Comparison of ENCODE assay signal across 27 mouse cellular contexts in the genomic region with DNA sequence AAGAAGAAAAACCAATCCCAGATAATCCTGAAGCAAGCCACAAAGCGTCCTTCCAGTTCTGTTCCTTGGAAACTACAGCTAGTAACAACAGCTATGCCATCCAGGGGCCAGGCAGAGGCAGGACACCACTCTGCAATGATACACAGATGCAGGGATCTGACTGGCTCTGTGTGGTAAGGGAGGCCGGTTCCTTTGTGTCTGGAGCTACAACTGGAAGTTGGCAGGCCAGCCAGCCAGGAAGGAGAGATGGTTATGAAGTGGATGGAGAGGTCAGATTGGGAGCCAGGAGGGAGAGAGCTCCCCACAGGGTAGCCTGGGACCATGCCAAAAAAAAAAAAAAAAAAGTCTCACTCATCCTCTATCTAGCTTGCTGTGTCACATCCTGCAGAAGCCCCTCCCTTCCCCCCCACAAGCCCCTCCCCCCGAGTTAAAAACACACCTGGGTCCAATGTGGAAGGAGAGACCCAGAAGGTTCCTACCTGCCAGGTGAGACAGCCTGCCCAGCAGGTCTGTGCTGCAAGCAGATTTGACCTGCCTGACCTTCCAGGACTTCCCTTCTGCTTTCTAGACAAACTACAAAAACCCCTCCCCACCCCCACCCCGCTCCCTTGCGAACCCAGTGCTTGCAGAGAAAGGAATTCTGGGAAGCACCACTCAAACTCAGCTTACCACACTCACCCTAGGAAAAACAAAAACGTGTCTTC. TPM values are rescaled to one million over a fixed set of nuclear protein-coding genes. Genes with fewer than 3 reads are reported as not detected.
A peak's percentile ranks its signal among the peaks of the same experiment; 100 is the strongest.
DNase-seq lines count a peak whose midpoint lies in the region; ATAC-seq and TF ChIP-seq lines count a peak whose summit lies in the region.
"Had no signal": no experiment of that assay in that cellular context is flagged by ENCODE, and none has a peak within 500 bp of the region (broad histone marks: within the 10 kb centered on the region; RNA-seq: fewer than 3 reads in every experiment).

No protein-coding gene starts in this region.

- in situ Hi-C loops in ES-E14 (cut with MboI; ENCODE audit: low sequenced_read_pairs in 2 of 2, unreplicated experiment in 2 of 2), result no loop called here

- whole genome bisulfite sequencing in lung, embryonic 14.5 days, result 26% methylated on average over 6 of the region's 6 CpGs
- WGBS in limb, embryonic 10.5 days, result 45% methylated on average over 6 of the region's 6 CpGs
- WGBS in forebrain, postnatal 0 days, result 48% methylated on average over 6 of the region's 6 CpGs
- WGBS in midbrain, embryonic 14.5 days, result 44% methylated on average over 6 of the region's 6 CpGs

- H3K36me3 ChIP-seq in lung, embryonic 14.5 days (ENCODE audit: insufficient read depth), result no peaks in the 10 kb centered on the region
- H3K36me3 ChIP-seq in ES-E14 (ENCODE audit: control insufficient read depth, insufficient read depth, low read length, poor library complexity, severe bottlenecking), result no peaks in the 10 kb centered on the region
- no peaks in the 10 kb centered on the region for H3K36me3 ChIP-seq in limb, embryonic 10.5 days
- no peaks in the 10 kb centered on the region for H3K36me3 ChIP-seq in forebrain, postnatal 0 days (ENCODE audit: insufficient read depth)
- no peaks in the 10 kb centered on the region for H3K36me3 ChIP-seq in midbrain, embryonic 14.5 days (ENCODE audit: control insufficient read depth, insufficient read depth, low read length)
- H3K36me3 ChIP-seq: embryonic facial prominence, embryonic 10.5 days; heart, embryonic 13.5 days had no signal

- intact Hi-C loops in heart, postnatal 14 days (cut with DNase I), result no loop called here

- H3K4me3 ChIP-seq in lung, embryonic 14.5 days (ENCODE audit: low read depth, low read length), result no peak overlapping the region
- H3K4me3 ChIP-seq in ES-E14 (ENCODE audit: insufficient read depth in 1 of 2, low read depth in 1 of 2, low read length in 2 of 2, poor library complexity in 1 of 2, severe bottlenecking in 1 of 2), result no peak overlapping the region
- H3K4me3 ChIP-seq in limb, embryonic 10.5 days, result no peak overlapping the region
- no peak overlapping the region for H3K4me3 ChIP-seq in forebrain, postnatal 0 days (ENCODE audit: low read depth, low read length)
- no peak overlapping the region for H3K4me3 ChIP-seq in midbrain, embryonic 14.5 days (replicated peaks; ENCODE audit: low read depth, low read length)
- H3K4me3 ChIP-seq: embryonic facial prominence, embryonic 10.5 days; forebrain, embryonic 13.5 days; gastrocnemius, adult 2 months; heart, embryonic 13.5 days had no signal

- no peaks in the 10 kb centered on the region for H3K9me3 ChIP-seq in lung, embryonic 14.5 days (ENCODE audit: low read depth, low read length)
- H3K9me3 ChIP-seq in ES-E14 (ENCODE audit: control insufficient read depth, insufficient read depth, low read depth, low read length), result no peaks in the 10 kb centered on the region
- no peaks in the 10 kb centered on the region for H3K9me3 ChIP-seq in limb, embryonic 10.5 days (replicated peaks)
- no peaks in the 10 kb centered on the region for H3K9me3 ChIP-seq in forebrain, postnatal 0 days (ENCODE audit: low read length)
- no peaks in the 10 kb centered on the region for H3K9me3 ChIP-seq in midbrain, embryonic 14.5 days (ENCODE audit: control insufficient read depth, low read length)
- H3K9me3 ChIP-seq: embryonic facial prominence, embryonic 10.5 days; forebrain, embryonic 13.5 days; heart, embryonic 13.5 days had no signal

- H3K27ac ChIP-seq in lung, embryonic 14.5 days (ENCODE audit: low read depth), result no peak overlapping the region
- H3K27ac ChIP-seq in ES-E14 (ENCODE audit: insufficient read depth, low read depth, low read length, poor library complexity, severe bottlenecking), result no peak overlapping the region
- H3K27ac ChIP-seq in limb, embryonic 10.5 days, result peak overlapping the region; percentile 31; the same call in 1 of the 2 replicates
- no peak overlapping the region for H3K27ac ChIP-seq in forebrain, postnatal 0 days (ENCODE audit: low read depth, low read length)
- no peak overlapping the region for H3K27ac ChIP-seq in midbrain, embryonic 14.5 days (replicated peaks; ENCODE audit: low read depth, low read length)
- H3K27ac ChIP-seq: embryonic facial prominence, embryonic 10.5 days; forebrain, embryonic 13.5 days; gastrocnemius, adult 2 months; heart, embryonic 13.5 days; hindbrain, embryonic 14.5 days had no signal

- no peak overlapping the region for H3K4me2 ChIP-seq in lung, embryonic 14.5 days
- no peak overlapping the region for H3K4me2 ChIP-seq in forebrain, postnatal 0 days (ENCODE audit: low read depth)
- no peak overlapping the region for H3K4me2 ChIP-seq in midbrain, embryonic 14.5 days (ENCODE audit: low read length)
- H3K4me2 ChIP-seq: forebrain, embryonic 13.5 days; heart, embryonic 13.5 days; hindbrain, embryonic 14.5 days had no signal

- no peaks in the 10 kb centered on the region for H3K27me3 ChIP-seq in lung, embryonic 14.5 days (ENCODE audit: insufficient read depth, low read length)
- no peaks in the 10 kb centered on the region for H3K27me3 ChIP-seq in limb, embryonic 10.5 days (ENCODE audit: low read depth, poor library complexity, severe bottlenecking)
- H3K27me3 ChIP-seq in forebrain, postnatal 0 days (ENCODE audit: insufficient read depth, low read length), result no peaks in the 10 kb centered on the region
- no peaks in the 10 kb centered on the region for H3K27me3 ChIP-seq in midbrain, embryonic 14.5 days (ENCODE audit: control insufficient read depth, insufficient read depth, low read length)
- H3K27me3 ChIP-seq: forebrain, embryonic 13.5 days; Patski had no signal

- H3K4me1 ChIP-seq in lung, embryonic 14.5 days (ENCODE audit: insufficient read depth), result peaks cover 3% of the 10 kb centered on the region; the same call in 1 of the 2 replicates
- peaks cover 3 to 21% of the 10 kb centered on the region in 2 experiments; a peak in 3 of 4 replicates for H3K4me1 ChIP-seq in ES-E14 (ENCODE audit: control insufficient read depth in 2 of 2, insufficient read depth in 2 of 2, low read length in 2 of 2, poor library complexity in 1 of 2)
- peaks cover 20% of the 10 kb centered on the region for H3K4me1 ChIP-seq in limb, embryonic 10.5 days
- H3K4me1 ChIP-seq in forebrain, postnatal 0 days (ENCODE audit: insufficient read depth), result peaks cover 4% of the 10 kb centered on the region; the same call in 1 of the 2 replicates
- no peaks in the 10 kb centered on the region for H3K4me1 ChIP-seq in midbrain, embryonic 14.5 days (ENCODE audit: control insufficient read depth, insufficient read depth, low read length)
- H3K4me1 ChIP-seq: forebrain, embryonic 13.5 days had no signal

- no peak for ATAC-seq in lung, embryonic 14.5 days (ENCODE audit: insufficient read depth)
- no peak for ATAC-seq in forebrain, postnatal 0 days
- no peak for ATAC-seq in midbrain, embryonic 14.5 days (ENCODE audit: low FRiP score, low TSS enrichment)
- ATAC-seq: forebrain, embryonic 13.5 days; inflammation-experienced regulatory T-cells, adult 6 months; intestine, postnatal 0 days; Patski had no signal

- DNase-seq in heart, adult 11 months, result peak; percentile 88
- no peak for DNase-seq in heart, postnatal 14 days
- DNase-seq in lung, embryonic 14.5 days, result peak; percentile 51
- no peak for DNase-seq in lung, postnatal 25 days (ENCODE audit: low spot score)
- no peak for DNase-seq in ES-E14 (ENCODE audit: low read depth, low spot score)
- no peak for DNase-seq in limb, embryonic 10.5 days (ENCODE audit: low spot score)
- DNase-seq in forebrain, postnatal 0 days, result no peak
- DNase-seq in midbrain, embryonic 14.5 days, result no peak
- DNase-seq: adrenal gland, adult 8-10 months; adrenal gland, postnatal 36 days; cerebellum, adult 11-12 months; cerebellum, adult 9-10 months; cerebellum, postnatal 25 days; gastrocnemius, adult 2 months; gastrocnemius, postnatal 25 days; heart, postnatal 4 days had no signal

- H3K9ac ChIP-seq in lung, embryonic 14.5 days, result no peak overlapping the region
- no peak overlapping the region for H3K9ac ChIP-seq in ES-E14 (ENCODE audit: insufficient read depth, low read depth, low read length, poor library complexity, severe bottlenecking)
- H3K9ac ChIP-seq in forebrain, postnatal 0 days, result no peak overlapping the region
- no peak overlapping the region for H3K9ac ChIP-seq in midbrain, embryonic 14.5 days (replicated peaks; ENCODE audit: low read length)
- H3K9ac ChIP-seq: forebrain, embryonic 13.5 days; heart, embryonic 13.5 days; hindbrain, embryonic 14.5 days had no signal

- no peak for TF ChIP-seq CTCF in lung, embryonic 14.5 days (IDR thresholded peaks at IDR 0.05; ENCODE audit: low read depth)
- TF ChIP-seq CTCF in forebrain, postnatal 0 days (IDR thresholded peaks at IDR 0.05; ENCODE audit: low read depth), result no peak

TF ChIP-seq in ES-E14, 5 proteins besides CTCF, POLR2A, EP300 and RAD21 (continues in another document):
- TF ChIP-seq ZC3H11A (IDR thresholded peaks at IDR 0.05; ENCODE audit: borderline replicate concordance, low read depth, low read length), result no peak

RNA-seq across cellular contexts. Expression of gene Pla2g2d, which starts 21.1 kb away (rescaled TPM):
- under 1 TPM in 1 of 2 experiments, not detected in 1; 0.17 TPM for total RNA-seq in heart, postnatal 14 days (2021)
- 0.18 TPM in 1 of 2 replicates, not detected in the other for polyA plus RNA-seq in lung, embryonic 14.5 days (2014; fragmentation: Nextera tagmentation; extraction: Ambion mirVana)
- total RNA-seq in ES-E14 (2012; rRNA removed), result not detected in 2 replicates
- polyA plus RNA-seq in limb, embryonic 10.5 days (2016; fragmentation: Nextera tagmentation; extraction: Ambion mirVana), result not detected in 2 replicates
- total RNA-seq in forebrain, postnatal 0 days (2014; rRNA removed), result 0.38 TPM in 1 of 2 replicates, not detected in the other
- 0.23 TPM in 1 of 2 replicates, not detected in the other for polyA plus RNA-seq in forebrain, postnatal 0 days (2015; fragmentation: Nextera tagmentation; extraction: Ambion mirVana)
- 0.43 TPM in 1 of 2 replicates, not detected in the other for polyA plus RNA-seq in midbrain, embryonic 14.5 days (2014; fragmentation: Nextera tagmentation; extraction: Ambion mirVana)
- total RNA-seq: CH12.LX; granulocyte monocyte progenitor cell, adult 5-6 weeks; heart, postnatal 4 days; MEL had no signal
- polyA plus RNA-seq: heart, embryonic 13.5 days; heart, postnatal 0 days had no signal

RNA-seq across cellular contexts. Expression of gene Pla2g2f, which starts 39.2 kb away (rescaled TPM):
- total RNA-seq in heart, postnatal 14 days (2021), result under 1 TPM; 0.20 to 0.36 TPM
- not detected in 2 replicates for polyA plus RNA-seq in lung, embryonic 14.5 days (2014; fragmentation: Nextera tagmentation; extraction: Ambion mirVana)
- 0.21 and 0.22 TPM in 2 replicates for total RNA-seq in ES-E14 (2012; rRNA removed)
- 0.09 TPM in 1 of 2 replicates, not detected in the other for polyA plus RNA-seq in limb, embryonic 10.5 days (2016; fragmentation: Nextera tagmentation; extraction: Ambion mirVana)
- 0.23 TPM in 1 of 2 replicates, not detected in the other for total RNA-seq in forebrain, postnatal 0 days (2014; rRNA removed)
- polyA plus RNA-seq in forebrain, postnatal 0 days (2015; fragmentation: Nextera tagmentation; extraction: Ambion mirVana), result not detected in 2 replicates
- 0.13 TPM in 1 of 2 replicates, not detected in the other for polyA plus RNA-seq in midbrain, embryonic 14.5 days (2014; fragmentation: Nextera tagmentation; extraction: Ambion mirVana)
- total RNA-seq: CH12.LX; gastrocnemius, adult 2 months; gastrocnemius, postnatal 25 days; granulocyte monocyte progenitor cell, adult 5-6 weeks; MEL had no signal
- polyA plus RNA-seq: embryonic facial prominence, embryonic 10.5 days; forebrain, embryonic 13.5 days; heart, embryonic 13.5 days; heart, postnatal 0 days; hindbrain, embryonic 14.5 days; inflammation-experienced regulatory T-cells, adult 6 months; Patski had no signal

RNA-seq across cellular contexts. Expression of gene Ubxn10, which starts 59.7 kb away (rescaled TPM):
- total RNA-seq in heart, postnatal 14 days (2021), result 1 to 10 TPM in 1 of 2 experiments, under 1 TPM in 1; 0.93 to 1.7 TPM
- 1.5 and 1.7 TPM in 2 replicates for polyA plus RNA-seq in lung, embryonic 14.5 days (2014; fragmentation: Nextera tagmentation; extraction: Ambion mirVana)
- total RNA-seq in ES-E14 (2012; rRNA removed), result 1.1 and 2.3 TPM in 2 replicates
- 1.2 and 1.3 TPM in 2 replicates for polyA plus RNA-seq in limb, embryonic 10.5 days (2016; fragmentation: Nextera tagmentation; extraction: Ambion mirVana)
- total RNA-seq in forebrain, postnatal 0 days (2014; rRNA removed), result 4.0 and 5.6 TPM in 2 replicates
- 2.4 and 3.5 TPM in 2 replicates for polyA plus RNA-seq in forebrain, postnatal 0 days (2015; fragmentation: Nextera tagmentation; extraction: Ambion mirVana)
- polyA plus RNA-seq in midbrain, embryonic 14.5 days (2014; fragmentation: Nextera tagmentation; extraction: Ambion mirVana), result 3.0 and 3.9 TPM in 2 replicates
- total RNA-seq: CH12.LX; granulocyte monocyte progenitor cell, adult 5-6 weeks; MEL had no signal
- polyA plus RNA-seq: inflammation-experienced regulatory T-cells, adult 6 months; Patski had no signal

Comparison
In these comparisons a context has a peak if more than half of its experiments do, and no peak if none do; other contexts are left out.
1. DNase-seq: peak in heart, adult 11 months (single experiment) and lung, embryonic 14.5 days (single experiment); none in heart, postnatal 14 days (0 of 2), lung, postnatal 25 days (single experiment), ES-E14 (single experiment), limb, embryonic 10.5 days (single experiment), forebrain, postnatal 0 days (single experiment) and midbrain, embryonic 14.5 days (single experiment).